Mouse (Mus musculus) T-cell, adult 66 days (primary cell): Measurements from ENCODE around the gene Mpp5. TPM values are rescaled to one million over a fixed set of nuclear protein-coding genes. Genes with fewer than 3 reads are reported as not detected.

Experiments used
- total RNA-seq, 2 experiments: library from RNA; stranded (reverse); gene quantifications; 3 replicates in 1 of 2; 4 replicates in 1 of 2; pipeline ENCODE4 v1.2.4; 2023

Gene Mpp5
- 10 to 100 TPM; 11.3 to 12.2 TPM for total RNA-seq

DNA sequence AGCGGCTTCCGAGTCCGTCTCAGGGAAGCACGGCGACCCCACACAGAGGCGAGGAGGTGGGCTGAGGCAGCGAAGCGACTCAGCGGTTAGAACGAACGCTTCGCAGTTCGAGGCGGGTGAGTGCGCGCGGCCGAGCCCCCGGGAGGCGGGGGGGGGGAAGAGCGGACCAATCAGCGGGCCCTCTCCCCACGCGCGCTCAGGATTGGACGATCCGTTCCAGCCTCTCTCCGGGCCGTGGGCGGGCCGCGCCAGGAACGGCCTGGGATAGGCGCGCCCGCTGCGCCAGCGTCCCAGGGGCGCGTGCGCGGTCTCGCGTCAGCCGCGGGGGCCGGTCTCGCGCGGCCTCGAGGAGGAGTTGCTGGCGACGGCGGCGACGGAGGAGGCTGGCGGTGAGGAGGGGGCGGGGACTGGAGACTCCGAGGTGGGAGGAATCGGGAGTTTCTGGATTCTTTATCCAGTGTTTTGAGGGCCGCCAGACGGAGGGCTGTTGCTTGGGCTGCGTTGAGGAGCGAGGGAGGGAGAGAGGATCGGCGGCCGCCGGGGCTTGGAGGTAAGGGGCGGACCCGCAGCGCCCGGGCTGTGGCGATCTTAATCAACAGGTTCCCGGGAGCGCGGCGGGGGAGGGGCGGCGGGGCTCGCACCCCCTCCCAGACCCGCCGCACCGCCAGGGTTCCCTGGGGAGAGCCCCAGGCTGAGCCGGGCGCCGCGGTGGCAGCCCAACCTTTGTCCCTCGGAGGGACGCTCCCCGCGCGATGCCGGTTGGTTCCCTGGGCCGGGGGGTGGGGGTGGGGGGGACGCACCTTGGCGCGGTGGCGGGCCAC, at the start of gene Mpp5:
Gene Mpp5, plus strand, starts transcription at position 351 of the 821 bp plus-strand sequence.

DNA sequence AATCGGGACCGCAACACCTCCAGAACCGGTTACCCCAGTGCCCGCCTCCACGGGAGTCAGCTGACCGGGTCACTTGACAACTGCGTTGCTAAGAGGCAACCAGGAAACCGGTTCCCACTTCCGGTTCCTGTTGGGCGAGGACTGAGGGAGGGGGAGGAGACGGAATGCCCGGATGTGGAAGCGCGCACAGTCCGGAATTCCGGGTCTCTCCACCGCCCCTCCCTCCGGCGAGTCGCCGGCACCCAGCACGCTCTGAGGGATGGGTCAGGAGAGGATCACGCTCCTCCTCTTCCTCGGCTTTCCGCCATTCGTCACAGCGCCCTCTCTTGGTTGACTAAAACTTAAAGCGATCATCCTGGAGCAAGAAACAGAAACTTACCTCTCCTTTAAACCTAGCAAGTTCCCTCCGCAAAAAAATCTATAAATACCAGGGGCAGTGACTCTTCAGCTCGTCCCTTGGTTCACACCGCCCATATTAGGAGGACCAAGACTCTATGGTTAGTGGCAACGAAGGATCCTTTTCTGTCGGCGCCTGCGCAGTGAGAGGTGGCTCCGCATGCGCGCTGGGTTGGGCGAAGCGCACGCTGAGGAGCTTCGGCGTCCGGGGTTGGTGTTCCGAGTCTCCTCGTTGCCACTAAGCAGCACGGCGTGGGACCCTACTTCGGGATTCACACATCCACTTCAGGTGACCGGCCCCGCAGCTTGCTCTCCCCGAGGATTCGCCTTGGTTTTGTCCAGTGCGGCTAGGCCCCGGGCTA, 113.0 kb downstream of the Mpp5 start, which contains the start of the genes Atp6v1d and Eif2s1:
Gene Atp6v1d, minus strand, starts transcription at position 143 of the 758 bp plus-strand sequence.
Gene Eif2s1, plus strand, starts transcription at position 324 of the 758 bp plus-strand sequence.

Other genes with a start within 250 kb of the Mpp5 start
- gene Fam71d, start 57.4 kb upstream of the Mpp5 start, total RNA-seq: under 1 TPM in 1 of 2 experiments, not detected in 1; 0.83 TPM
- gene Atp6v1d, start 112.7 kb downstream of the Mpp5 start, total RNA-seq: 10 to 100 TPM; 92.1 to 96.1 TPM
- gene Eif2s1, start 112.9 kb downstream of the Mpp5 start, total RNA-seq: 10 to 100 TPM; 61.6 to 69.5 TPM
- not detected for gene Plek2, start 158.1 kb downstream of the Mpp5 start, total RNA-seq